Mouse (Mus musculus): ENCODE results near the gene Syde1. TPM values are rescaled to one million over a fixed set of nuclear protein-coding genes. Genes with fewer than 3 reads are reported as not detected.
"Not testable (repeated sequence)": the region's sequence is repeated elsewhere in the genome, so short reads cannot be mapped to it uniquely, and the experiment has no call there.

The Syde1 gene
- total RNA-seq (2021) = 1 to 10 TPM; 6.6 to 7.0 TPM
- long read RNA-seq, experiment 1, transcript Syde1-201 (8 exons, 3,288 nt) = major isoform, 6 of 6 reads
- long read RNA-seq, experiment 1, partial matches to known transcripts = 0 of 6 reads
- long read RNA-seq, experiment 1, other reads (novel, unspliced or antisense) = 0 of 6 reads
- long read RNA-seq, experiment 2, transcript Syde1-201 (8 exons, 3,288 nt) = major isoform, 5 of 7 reads
- long read RNA-seq, experiment 2, partial matches to known transcripts = 2 of 7 reads
- long read RNA-seq, experiment 2, other reads (novel, unspliced or antisense) = 0 of 7 reads

DNA sequence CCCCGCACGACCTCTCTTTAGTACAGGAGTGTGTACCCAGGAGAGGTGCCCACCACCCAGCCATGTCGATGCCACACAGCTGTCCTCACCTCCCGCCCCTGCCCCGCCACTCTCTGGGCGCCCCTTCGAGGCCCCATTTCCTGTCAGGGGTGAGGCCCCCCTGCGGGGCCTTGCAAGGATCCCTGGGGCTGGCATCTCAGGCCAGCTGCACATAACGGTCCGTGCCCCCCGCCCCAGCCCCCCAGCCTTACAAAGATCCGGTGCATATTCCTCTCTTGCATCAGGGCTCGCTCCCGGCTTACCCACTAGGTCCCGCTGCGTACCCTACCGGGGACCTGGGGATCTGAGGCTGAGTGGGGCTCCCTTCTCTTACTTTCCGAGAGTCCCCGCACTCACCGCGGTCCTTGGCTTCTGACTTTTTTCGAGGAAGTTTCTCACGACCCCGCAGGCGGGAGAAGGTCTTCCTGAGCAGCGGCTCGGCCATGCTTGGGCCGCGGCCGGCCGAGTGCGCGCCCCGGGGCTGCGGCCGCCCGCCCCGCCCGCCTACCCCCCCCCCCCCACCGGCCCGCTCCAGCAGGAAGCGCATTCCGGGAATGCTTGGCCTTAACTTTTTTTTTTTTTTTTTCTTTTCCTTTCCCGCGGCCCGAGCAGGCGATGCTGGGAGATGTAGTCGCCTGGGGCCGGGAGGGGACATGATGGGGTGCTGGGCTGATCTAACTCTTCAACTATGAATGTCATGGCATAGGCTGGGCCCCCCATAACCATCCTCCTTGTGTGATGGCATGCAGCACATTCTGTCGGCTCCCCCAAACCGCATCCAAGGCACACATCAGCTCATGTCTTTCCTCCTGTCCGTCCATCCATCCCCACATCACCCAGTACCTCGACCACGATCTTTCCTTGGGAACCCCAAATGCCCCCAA lies at the start of gene Syde1:
Gene Syde1, minus strand, starts transcription at position 559 of the 923 bp plus-strand sequence.
- DNase-seq = peak; percentile 54
- intact Hi-C loops (cut with DNase I; ENCODE audit: low total_unique reads) = no loop called here

DNA sequence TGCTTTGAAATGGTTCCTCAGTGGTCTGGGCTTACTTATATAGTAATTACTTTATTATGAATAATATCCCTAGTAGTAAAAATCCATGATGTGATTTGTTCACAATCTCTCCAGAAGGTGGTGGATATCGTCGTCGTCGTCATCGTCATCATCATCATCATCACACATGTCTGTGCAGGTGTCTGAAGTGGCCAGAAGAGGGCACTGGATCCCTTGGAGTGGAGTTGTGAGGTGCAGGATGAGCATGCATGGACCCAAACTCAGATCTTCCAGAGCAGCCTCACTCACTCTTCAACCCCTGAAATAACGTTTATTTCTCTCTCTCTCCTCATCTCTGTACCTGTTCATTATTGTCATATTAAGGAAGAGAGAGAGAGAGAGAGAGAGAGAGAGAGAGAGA lies 40.5 kb upstream of the Syde1 start:
- intact Hi-C loops (cut with DNase I; ENCODE audit: low total_unique reads) = no loop called here

DNA sequence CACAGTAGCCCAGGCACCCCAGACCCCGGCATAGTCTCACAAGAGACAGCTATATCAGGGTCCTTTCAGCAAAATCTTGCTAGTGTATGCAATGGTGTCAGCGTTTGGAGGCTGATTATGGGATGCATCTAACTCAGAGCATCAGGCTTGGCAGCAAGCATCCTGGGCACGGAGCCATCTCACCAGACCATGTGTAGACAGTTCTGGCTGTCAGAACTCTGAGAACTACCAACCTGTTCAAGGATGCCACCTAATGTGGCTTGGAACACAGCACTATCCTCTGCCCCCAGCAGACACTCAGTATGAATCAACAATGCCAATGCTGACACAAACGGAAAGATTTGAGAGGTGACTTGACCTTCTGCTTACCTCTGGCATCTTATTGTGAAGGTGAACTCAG lies 38.4 kb upstream of the Syde1 start:
- intact Hi-C loops (cut with DNase I; ENCODE audit: low total_unique reads) = no loop called here
- DNase-seq = no peak

More for the DNA sequence above, 40.5 kb upstream of the Syde1 start:
- DNase-seq = no peak

DNA sequence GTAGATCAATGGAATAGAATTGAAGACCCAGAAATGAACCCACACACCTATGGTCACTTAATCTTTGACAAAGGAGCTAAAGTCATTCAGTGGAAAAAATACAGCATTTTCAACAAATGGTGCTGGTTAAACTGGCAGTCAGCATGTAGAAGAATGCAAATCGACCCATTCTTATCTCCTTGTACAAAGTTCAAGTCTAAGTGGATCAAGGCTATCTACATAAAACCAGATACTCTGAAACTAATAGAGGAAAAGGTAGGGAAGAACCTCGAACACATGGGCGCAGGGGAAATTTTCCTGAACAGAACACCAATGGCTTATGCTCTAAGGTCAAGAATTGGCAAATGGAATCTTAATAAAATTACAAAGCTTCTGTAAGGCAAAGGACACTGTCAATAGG lies 31.4 kb upstream of the Syde1 start:
- intact Hi-C loops (cut with DNase I; ENCODE audit: low total_unique reads); DNase-seq: not testable (repeated sequence)

DNA sequence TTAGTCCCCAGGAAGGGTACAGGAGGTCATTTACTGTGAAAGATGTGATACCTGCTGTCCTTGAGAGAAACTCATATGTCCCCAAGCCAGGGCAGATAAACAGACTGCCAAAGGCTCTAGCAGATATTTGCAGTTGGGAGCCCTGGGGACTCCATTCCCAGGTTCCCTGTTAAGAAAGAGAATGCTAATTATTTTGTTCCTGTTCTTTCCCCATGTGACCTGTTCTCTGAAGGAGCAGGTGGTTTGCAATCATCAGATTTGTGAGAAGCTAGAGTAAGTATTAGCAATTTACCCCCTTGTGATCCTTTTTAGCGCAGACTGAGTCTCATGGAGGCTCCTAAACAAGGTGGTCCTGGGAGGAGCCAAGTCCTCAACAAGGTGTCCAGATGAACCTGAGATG lies 26.2 kb upstream of the Syde1 start, which contains the start of gene Olfr1357:
Gene Olfr1357, minus strand, starts transcription at position 101 of the 400 bp plus-strand sequence.
- no peak for DNase-seq
- intact Hi-C loops (cut with DNase I; ENCODE audit: low total_unique reads) = no loop called here

DNA sequence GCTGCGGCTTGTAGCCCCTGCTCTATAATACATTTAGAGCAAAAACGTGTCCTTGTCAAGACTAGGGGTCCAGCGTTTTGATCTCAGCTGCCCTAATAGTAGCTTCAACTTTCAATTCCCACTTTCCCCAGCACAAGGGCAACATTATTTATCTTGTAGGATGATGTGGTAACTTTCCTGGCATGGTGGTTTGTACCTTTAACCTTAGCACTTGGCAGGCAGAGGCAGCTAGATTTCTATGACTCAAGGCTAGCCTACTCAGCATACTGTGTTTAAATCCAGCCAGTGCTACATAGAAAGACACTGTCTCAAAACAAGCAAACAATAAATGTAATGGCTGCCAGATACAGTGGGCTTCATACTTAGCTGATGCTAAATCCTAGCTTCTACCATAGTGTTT lies 15.8 kb upstream of the Syde1 start:
- DNase-seq = no peak
- intact Hi-C loops (cut with DNase I; ENCODE audit: low total_unique reads) = loop anchor here (5.0 kb wide), 1 partner anchor 70 kb away; no protein-coding TSS in a partner anchor

DNA sequence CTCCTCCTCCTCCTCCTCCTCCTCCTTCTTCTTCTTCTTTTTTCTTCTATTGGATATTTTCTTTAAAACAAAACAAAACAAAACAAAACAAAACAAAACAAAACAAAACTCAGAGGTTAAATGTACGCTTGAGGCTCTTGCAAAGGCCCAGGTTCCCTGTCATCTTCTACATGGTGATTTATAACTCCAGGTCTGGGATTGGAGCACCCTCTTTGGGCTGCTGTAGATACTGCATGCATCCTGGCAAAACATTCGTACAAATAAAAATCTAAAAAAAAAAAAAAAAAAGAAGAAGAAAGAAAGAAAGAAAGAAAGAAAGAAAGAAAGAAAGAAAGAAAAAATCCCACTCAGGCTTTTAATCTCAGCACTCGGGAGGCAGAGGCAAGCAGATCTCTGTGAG lies 13.3 kb upstream of the Syde1 start:
- intact Hi-C loops (cut with DNase I; ENCODE audit: low total_unique reads) = loop anchor here (5.0 kb wide), 1 partner anchor 68 kb away; no protein-coding TSS in a partner anchor

DNA sequence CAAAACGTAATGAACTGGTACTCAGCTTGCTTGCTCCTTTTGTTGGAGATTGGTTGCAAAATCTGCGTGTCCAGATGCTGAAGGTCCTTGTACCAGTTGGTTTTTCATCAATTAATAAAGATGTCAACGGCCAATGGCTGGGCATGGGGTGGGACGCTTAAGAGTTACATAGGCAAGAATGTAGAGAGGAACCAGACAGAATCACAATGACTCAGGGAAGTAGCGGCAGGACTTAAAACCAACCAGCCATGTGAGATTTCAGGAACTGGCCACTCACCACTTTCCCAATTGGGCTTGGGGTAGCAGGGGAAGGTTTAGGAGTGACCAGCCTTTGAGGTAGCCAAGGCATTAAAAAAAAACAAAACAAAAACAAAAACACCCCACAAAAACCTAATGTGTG lies 8.1 kb upstream of the Syde1 start:
- intact Hi-C loops (cut with DNase I; ENCODE audit: low total_unique reads) = no loop called here
- DNase-seq = no peak

More for the DNA sequence above, 13.3 kb upstream of the Syde1 start:
- DNase-seq = no peak

DNA sequence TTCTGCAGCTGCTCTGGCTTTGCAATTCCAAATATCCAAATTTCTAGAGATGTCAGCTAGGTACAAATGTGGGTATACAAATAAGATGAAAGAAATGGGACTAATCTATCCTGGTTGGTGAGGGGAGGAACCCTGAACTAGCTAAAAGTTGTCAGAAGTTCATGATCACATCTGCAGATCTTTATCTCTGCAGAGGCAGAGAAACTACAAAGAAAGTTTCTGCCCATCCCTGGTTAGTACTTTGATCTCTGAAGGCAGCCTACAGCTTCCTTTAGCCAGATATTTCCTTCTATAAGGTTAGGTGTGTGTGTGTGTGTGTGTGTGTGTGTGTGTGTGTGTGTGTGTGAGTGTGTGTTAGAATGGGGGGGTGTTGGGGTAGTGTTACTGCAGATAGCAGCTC lies 2.8 kb upstream of the Syde1 start:
- intact Hi-C loops (cut with DNase I; ENCODE audit: low total_unique reads) = no loop called here

DNA sequence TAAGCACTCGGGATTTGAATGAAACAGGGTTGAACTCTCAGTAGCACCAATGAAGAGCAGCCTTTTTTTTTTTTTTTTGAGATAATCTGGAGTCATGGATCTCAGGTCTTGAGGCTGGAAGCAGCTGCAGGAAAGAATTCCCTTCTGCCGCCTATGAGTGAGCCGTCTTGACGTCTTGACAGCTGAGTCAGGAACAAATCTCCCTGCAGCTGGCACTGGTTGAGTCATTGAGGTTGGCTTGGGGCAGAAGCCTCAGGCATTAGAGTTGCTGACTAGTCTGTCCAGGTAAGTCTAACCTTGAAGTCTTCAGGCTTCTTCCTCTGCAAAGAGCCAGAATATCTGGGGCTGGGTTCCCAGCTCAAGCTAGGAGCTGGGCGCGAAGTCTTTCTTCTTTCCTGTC lies 2.4 kb upstream of the Syde1 start:
- intact Hi-C loops (cut with DNase I; ENCODE audit: low total_unique reads) = no loop called here
- DNase-seq = no peak

More for the DNA sequence above, 2.8 kb upstream of the Syde1 start:
- DNase-seq = no peak

DNA sequence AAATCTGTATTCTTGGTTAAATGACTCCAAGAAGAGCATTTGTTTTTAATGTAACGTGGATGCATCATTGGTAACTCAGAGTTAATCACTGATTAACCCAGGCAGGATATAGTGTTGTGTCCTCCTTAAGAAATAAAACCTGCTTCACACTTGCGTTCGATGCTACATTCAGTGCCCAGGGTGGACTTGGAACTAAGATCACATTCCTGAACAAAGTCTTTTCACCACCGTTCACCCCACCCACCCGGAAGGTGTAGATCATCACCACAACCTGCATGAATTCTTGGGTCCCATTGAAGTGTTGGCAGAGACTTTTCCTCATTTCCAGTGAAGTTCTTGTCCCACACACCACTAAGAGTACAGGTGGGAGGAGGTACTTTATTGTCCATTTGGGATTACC lies 2.0 kb upstream of the Syde1 start:
- intact Hi-C loops (cut with DNase I; ENCODE audit: low total_unique reads) = no loop called here

DNA sequence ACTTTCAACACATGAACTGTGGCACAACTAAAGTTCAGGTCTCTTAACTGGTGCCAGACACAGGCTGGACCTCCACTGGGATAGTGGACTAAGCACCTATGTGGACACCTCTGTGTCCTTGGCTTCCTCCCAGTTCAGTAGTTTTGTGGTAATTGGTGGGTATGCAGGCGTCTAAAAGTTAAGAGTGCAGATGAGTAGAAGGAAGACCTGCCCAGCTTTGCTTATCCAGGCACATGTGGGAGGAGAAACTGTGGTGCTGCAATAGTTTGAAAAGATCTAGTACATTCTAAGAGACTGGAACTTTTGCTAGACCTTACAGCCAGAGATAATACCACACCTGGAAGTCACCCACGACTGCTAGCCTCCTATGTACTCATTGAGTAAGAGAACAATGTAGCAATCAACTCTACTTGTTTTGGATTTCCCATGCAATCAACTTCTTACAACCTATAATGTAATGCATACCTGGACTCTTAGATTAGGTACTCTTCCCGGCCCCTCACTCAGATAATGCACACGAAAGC lies 1.2 kb upstream of the Syde1 start:
- intact Hi-C loops (cut with DNase I; ENCODE audit: low total_unique reads) = no loop called here
- no peak for DNase-seq

More for the DNA sequence above, 2.0 kb upstream of the Syde1 start:
- no peak for DNase-seq

DNA sequence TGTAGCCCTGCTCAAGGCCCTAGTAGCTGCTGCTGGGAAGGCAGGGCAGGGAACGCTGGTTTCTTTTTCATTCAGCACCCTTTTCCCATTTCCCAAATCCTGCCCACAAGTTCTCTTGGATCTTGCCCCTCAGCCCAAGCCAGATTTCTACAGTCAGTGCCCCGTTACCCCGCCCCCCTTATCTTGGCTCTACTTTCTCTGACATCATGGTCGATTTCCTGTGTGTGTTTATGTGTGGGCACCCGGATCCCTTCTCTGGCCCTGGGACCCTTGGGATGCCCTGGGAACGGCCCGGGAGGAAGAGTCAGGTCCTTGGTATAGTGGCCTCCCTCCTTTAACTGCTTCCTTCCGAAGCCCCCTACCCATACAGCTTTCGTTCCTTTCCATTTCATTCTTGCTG lies 1.0 kb downstream of the Syde1 start:
- intact Hi-C loops (cut with DNase I; ENCODE audit: low total_unique reads) = no loop called here
- DNase-seq = peak; percentile 22

DNA sequence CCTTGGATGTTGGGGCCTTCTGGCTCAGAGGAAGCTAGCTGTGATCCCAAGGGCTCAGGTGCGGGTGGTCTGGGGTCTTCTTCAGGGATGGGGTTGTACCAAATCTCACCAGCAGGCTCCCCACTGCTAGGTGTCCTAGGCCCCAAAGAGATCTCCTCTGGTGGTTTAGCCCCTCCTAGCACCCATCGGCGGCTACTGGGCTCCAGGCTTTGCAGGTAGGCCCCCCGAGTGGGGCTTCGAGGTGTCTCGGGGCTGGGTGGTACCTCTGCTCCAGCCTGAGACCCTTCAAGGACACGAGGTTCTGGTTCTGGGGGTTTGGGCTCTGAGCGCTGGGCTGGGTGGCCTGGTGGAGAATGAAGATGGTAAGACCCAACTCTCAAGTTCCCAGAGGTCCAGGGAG lies 1.9 kb downstream of the Syde1 start:
- no peak for DNase-seq
- intact Hi-C loops (cut with DNase I; ENCODE audit: low total_unique reads) = no loop called here

DNA sequence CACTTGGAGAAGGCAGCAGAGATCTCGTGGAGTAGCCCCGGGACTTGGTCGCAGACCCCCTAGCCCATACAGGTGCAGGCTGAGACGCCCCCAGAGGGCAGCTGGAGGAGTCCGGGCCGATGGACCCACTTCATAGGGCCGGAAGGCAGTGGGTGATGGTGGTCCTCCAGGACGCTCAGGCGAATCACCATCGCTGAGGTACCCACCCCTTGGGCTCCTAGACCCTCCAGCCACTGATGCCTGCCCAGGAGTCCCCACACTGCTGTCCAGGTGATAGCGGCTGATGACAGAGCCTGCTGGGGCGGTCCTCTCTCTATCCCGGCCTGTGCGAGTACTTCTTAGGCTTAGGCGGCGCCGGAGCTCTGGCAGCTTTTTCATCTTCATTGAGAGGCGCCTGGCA lies 2.5 kb downstream of the Syde1 start:
- intact Hi-C loops (cut with DNase I; ENCODE audit: low total_unique reads) = no loop called here
- no peak for DNase-seq

DNA sequence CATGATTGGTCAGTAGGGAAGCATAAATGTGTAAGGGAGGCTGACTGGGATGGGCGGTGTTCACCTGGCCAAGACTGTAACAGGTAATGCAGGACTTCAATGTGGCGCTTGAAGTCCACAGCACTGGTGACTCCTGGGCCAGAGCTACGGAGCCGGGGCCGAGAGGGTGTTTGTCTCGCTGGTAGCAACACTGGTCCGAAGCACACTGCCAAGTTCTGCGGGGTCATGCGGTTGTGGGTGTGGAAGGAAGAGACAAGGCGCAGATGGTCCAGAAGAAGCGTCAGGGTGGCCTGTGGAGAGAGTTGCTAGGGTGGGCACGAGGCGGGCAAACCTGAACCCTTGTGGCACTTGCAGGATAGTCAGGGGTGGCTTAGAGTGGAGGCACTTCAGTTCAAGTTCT lies 5.7 kb downstream of the Syde1 start:
- intact Hi-C loops (cut with DNase I; ENCODE audit: low total_unique reads) = no loop called here
- no peak for DNase-seq

DNA sequence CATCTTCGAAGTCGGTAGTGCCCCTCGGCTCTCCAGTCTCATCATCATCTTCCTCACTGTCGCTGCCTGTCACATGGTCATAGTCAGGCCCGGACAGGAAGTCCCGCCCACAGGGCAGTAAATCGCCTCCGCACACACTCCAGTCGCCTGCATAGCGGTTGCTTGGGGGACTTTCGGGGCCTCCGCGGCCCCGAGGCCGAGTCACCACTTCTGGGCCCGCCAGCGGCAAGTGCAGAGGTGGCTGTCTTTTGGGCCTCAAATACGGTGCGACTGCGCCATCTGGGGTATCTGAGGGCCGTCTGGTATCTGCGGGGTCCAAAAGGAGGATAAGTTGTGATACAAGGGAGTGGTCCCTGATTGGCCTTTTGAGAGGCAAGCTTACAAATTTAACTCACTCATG lies 6.2 kb downstream of the Syde1 start:
- DNase-seq = no peak
- intact Hi-C loops (cut with DNase I; ENCODE audit: low total_unique reads) = no loop called here

DNA sequence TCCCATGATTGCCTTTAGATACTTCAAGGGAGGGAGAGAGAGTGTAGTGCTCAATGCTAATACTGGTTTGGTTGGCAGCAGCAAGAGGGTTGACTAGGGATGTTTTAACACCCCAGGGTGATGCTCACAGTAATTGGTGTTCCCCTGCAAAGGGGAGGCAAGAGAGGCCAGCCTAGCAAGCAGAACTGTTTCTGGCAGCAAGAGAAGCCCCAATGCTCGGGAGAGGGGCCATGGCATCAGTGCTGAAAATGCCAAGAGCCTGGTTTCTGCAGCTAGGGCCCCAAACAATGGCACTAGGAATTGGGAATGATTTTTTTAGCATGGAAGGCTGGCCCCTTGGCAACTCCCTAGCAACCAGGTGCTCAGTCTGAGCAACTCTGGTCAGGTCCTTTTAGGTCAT lies 6.8 kb downstream of the Syde1 start:
- DNase-seq = no peak
- intact Hi-C loops (cut with DNase I; ENCODE audit: low total_unique reads) = no loop called here

DNA sequence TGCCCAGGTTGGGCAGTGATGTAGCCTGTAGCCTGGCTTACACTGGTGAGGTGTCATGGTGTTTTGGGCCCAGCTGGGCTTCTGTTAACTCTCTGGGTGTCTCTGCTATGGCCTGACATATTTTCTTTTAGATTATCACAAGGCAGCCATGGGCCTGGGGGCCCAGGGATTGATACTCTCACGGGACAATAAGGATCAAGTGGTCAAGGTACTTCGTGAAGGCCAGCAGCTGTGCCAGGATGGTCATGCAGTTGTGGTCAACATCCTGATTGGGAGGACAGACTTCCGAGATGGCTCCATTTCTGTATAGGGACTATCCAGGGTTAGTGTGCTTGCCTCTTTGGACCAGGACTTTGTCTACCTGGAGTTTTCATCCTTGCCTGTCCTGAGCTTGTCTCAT lies 7.8 kb downstream of the Syde1 start:
- no peak for DNase-seq
- intact Hi-C loops (cut with DNase I; ENCODE audit: low total_unique reads) = no loop called here

DNA sequence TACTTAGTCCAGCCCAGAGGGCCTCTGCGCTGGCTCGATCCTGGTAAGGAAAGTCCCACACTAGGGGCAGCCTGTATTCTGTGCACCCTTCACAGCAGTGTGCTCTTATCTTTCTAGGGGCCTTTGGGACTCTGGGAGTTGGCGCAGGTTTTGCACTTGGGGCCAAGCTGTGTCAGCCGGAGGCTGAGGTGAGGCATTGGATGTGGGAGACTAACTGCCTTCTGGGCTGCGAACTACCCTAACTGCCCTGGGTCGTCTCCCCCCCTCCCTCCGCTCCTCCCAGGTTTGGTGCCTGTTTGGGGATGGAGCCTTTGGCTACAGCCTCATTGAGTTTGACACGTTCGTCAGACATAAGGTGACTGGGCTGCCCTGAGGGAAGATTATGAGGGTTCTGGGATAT lies 8.4 kb downstream of the Syde1 start:
- intact Hi-C loops (cut with DNase I; ENCODE audit: low total_unique reads) = no loop called here
- no peak for DNase-seq

All from gastrocnemius, postnatal 14 days (tissue).